In genomic region chr5:36479735-36480134, GRCm38 (mm10) we compare ENCODE assay signal across 29 mouse cellular contexts. TPM values are rescaled to one million over a fixed set of nuclear protein-coding genes. Genes with fewer than 3 reads are reported as not detected.
DNase-seq lines count a peak whose midpoint lies in the region; ATAC-seq and TF ChIP-seq lines count a peak whose summit lies in the region.
"Had no signal": no experiment of that assay in that cellular context is flagged by ENCODE, and none has a peak within 500 bp of the region (broad histone marks: within the 10 kb centered on the region; RNA-seq: fewer than 3 reads in every experiment).

No protein-coding gene starts in this region.

- no peak for DNase-seq in heart, postnatal 0 days (ENCODE audit: low spot score)
- no peak for DNase-seq in heart, embryonic 10.5 days (ENCODE audit: low spot score)
- DNase-seq in liver, embryonic 11.5 days (ENCODE audit: low spot score), result no peak
- DNase-seq in cerebellum, adult 8-10 months, result no peak
- DNase-seq: adrenal gland, postnatal 25 days; cerebellum, adult 2 months; cerebellum, postnatal 25 days; forebrain, postnatal 0 days; gastrocnemius, postnatal 14 days; kidney, adult 8-10 months; kidney, postnatal 4 days; lung, adult 2 months; thymus, adult 2 months; thymus, postnatal 36 days had no signal

- no peak for TF ChIP-seq EP300 in heart, postnatal 0 days (IDR thresholded peaks at IDR 0.05; ENCODE audit: low read depth)

- TF ChIP-seq CTCF in heart, postnatal 0 days (IDR thresholded peaks at IDR 0.05; ENCODE audit: low read depth), result no peak

- peaks cover 8% of the 10 kb centered on the region; the same call in 1 of the 2 replicates for H3K36me3 ChIP-seq in heart, postnatal 0 days (replicated peaks; ENCODE audit: control insufficient read depth, insufficient read depth, low read length)
- peaks cover 24% of the 10 kb centered on the region for H3K36me3 ChIP-seq in heart, embryonic 10.5 days
- H3K36me3 ChIP-seq in liver, embryonic 12.5 days, result peaks cover 33% of the 10 kb centered on the region
- H3K36me3 ChIP-seq in liver, embryonic 11.5 days (ENCODE audit: control insufficient read depth, insufficient read depth, low read length), result peaks cover 10% of the 10 kb centered on the region; the same call in 1 of the 2 replicates
- H3K36me3 ChIP-seq in megakaryocyte, embryonic 14.5 days (replicated peaks; ENCODE audit: low read length), result peaks cover 67% of the 10 kb centered on the region

- H3K9ac ChIP-seq in heart, postnatal 0 days (replicated peaks; ENCODE audit: low read depth, low read length), result no peak overlapping the region
- H3K9ac ChIP-seq in liver, embryonic 12.5 days, result no peak overlapping the region; the same call in 1 of the 2 replicates
- no peak overlapping the region for H3K9ac ChIP-seq in liver, embryonic 11.5 days (ENCODE audit: low read depth, low read length)
- H3K9ac ChIP-seq: embryonic facial prominence, embryonic 15.5 days; forebrain, embryonic 12.5 days; forebrain, postnatal 0 days; limb, embryonic 15.5 days; midbrain, embryonic 12.5 days; neural tube, embryonic 13.5 days had no signal

- no peak overlapping the region for H3K4me2 ChIP-seq in heart, postnatal 0 days (ENCODE audit: low read depth, low read length)
- no peak overlapping the region for H3K4me2 ChIP-seq in liver, embryonic 12.5 days
- no peak overlapping the region for H3K4me2 ChIP-seq in liver, embryonic 11.5 days
- H3K4me2 ChIP-seq: embryonic facial prominence, embryonic 15.5 days; forebrain, embryonic 12.5 days; heart, embryonic 11.5 days; limb, embryonic 15.5 days; midbrain, embryonic 12.5 days; neural tube, embryonic 13.5 days had no signal

- 46% methylated on average over 2 of the region's 2 CpGs for WGBS in heart, postnatal 0 days
- WGBS in heart, embryonic 10.5 days, result 74% methylated on average over 2 of the region's 2 CpGs
- WGBS in liver, embryonic 12.5 days (ENCODE audit: insufficient replicate concordance), result 34% methylated on average over 2 of the region's 2 CpGs
- 46% methylated on average over 2 of the region's 2 CpGs for WGBS in liver, embryonic 11.5 days

- no peaks in the 10 kb centered on the region for H3K27me3 ChIP-seq in heart, postnatal 0 days (ENCODE audit: control insufficient read depth, insufficient read depth, low read length)
- no peaks in the 10 kb centered on the region for H3K27me3 ChIP-seq in heart, embryonic 10.5 days (ENCODE audit: insufficient read depth, poor library complexity, severe bottlenecking)
- H3K27me3 ChIP-seq in liver, embryonic 12.5 days (replicated peaks), result peaks cover 1% of the 10 kb centered on the region; the same call in 1 of the 2 replicates
- no peaks in the 10 kb centered on the region for H3K27me3 ChIP-seq in liver, embryonic 11.5 days (replicated peaks; ENCODE audit: control insufficient read depth, insufficient read depth, low read length)
- no peaks in the 10 kb centered on the region for H3K27me3 ChIP-seq in megakaryocyte, embryonic 14.5 days (replicated peaks)
- H3K27me3 ChIP-seq: forebrain, embryonic 12.5 days; midbrain, embryonic 12.5 days; neural tube, embryonic 13.5 days had no signal

- no peak for ATAC-seq in heart, postnatal 0 days (ENCODE audit: insufficient read depth, low read depth)
- no peak for ATAC-seq in liver, embryonic 12.5 days
- no peak for ATAC-seq in liver, embryonic 11.5 days (replicated peaks; ENCODE audit: low FRiP score)
- ATAC-seq in megakaryocyte, adult 5-6 weeks (ENCODE audit: poor library complexity, severe bottlenecking), result no peak
- ATAC-seq: CD4-positive, CD25-positive, alpha-beta regulatory T cell, adult 4 months; forebrain, postnatal 0 days; intestine, embryonic 16.5 days had no signal

- H3K4me1 ChIP-seq in heart, postnatal 0 days (ENCODE audit: control insufficient read depth, insufficient read depth), result peaks cover 36% of the 10 kb centered on the region
- peaks cover 39% of the 10 kb centered on the region for H3K4me1 ChIP-seq in heart, embryonic 10.5 days
- H3K4me1 ChIP-seq in liver, embryonic 12.5 days, result peaks cover 52% of the 10 kb centered on the region
- H3K4me1 ChIP-seq in liver, embryonic 11.5 days (replicated peaks; ENCODE audit: control insufficient read depth, insufficient read depth, low read length), result peaks cover 28% of the 10 kb centered on the region; the same call in 1 of the 2 replicates
- peaks cover 91% of the 10 kb centered on the region for H3K4me1 ChIP-seq in megakaryocyte, embryonic 14.5 days

- H3K9me3 ChIP-seq in heart, postnatal 0 days (replicated peaks; ENCODE audit: control insufficient read depth, low read length), result no peaks in the 10 kb centered on the region
- H3K9me3 ChIP-seq in heart, embryonic 10.5 days, result no peaks in the 10 kb centered on the region
- no peaks in the 10 kb centered on the region for H3K9me3 ChIP-seq in liver, embryonic 12.5 days (replicated peaks)
- no peaks in the 10 kb centered on the region for H3K9me3 ChIP-seq in liver, embryonic 11.5 days (ENCODE audit: control insufficient read depth, low read length)
- H3K9me3 ChIP-seq in megakaryocyte, embryonic 14.5 days, result no peaks in the 10 kb centered on the region
- H3K9me3 ChIP-seq: embryonic facial prominence, embryonic 10.5 days; embryonic facial prominence, embryonic 15.5 days; forebrain, embryonic 12.5 days; limb, embryonic 10.5 days; limb, embryonic 15.5 days; midbrain, embryonic 12.5 days; neural tube, embryonic 13.5 days had no signal

- no peak overlapping the region for H3K4me3 ChIP-seq in heart, postnatal 0 days (ENCODE audit: low read depth, low read length)
- H3K4me3 ChIP-seq in heart, embryonic 10.5 days, result no peak overlapping the region
- H3K4me3 ChIP-seq in liver, embryonic 12.5 days, result no peak overlapping the region
- no peak overlapping the region for H3K4me3 ChIP-seq in liver, embryonic 11.5 days (ENCODE audit: low read depth, low read length)
- H3K4me3 ChIP-seq in megakaryocyte, embryonic 14.5 days (replicated peaks), result peak overlapping the region; percentile 94
- H3K4me3 ChIP-seq: embryonic facial prominence, embryonic 10.5 days; embryonic facial prominence, embryonic 15.5 days; forebrain, embryonic 12.5 days; limb, embryonic 10.5 days; limb, embryonic 15.5 days; midbrain, embryonic 12.5 days; neural tube, embryonic 13.5 days had no signal

- H3K27ac ChIP-seq in heart, postnatal 0 days (ENCODE audit: low read depth), result peak overlapping the region; percentile 44; the same call in 1 of the 2 replicates
- no peak overlapping the region for H3K27ac ChIP-seq in heart, embryonic 10.5 days
- peak overlapping the region; percentile 12; the same call in 1 of the 2 replicates for H3K27ac ChIP-seq in liver, embryonic 12.5 days
- no peak overlapping the region for H3K27ac ChIP-seq in liver, embryonic 11.5 days (ENCODE audit: low read depth, low read length)
- H3K27ac ChIP-seq: embryonic facial prominence, embryonic 10.5 days; embryonic facial prominence, embryonic 15.5 days; forebrain, embryonic 12.5 days; kidney, postnatal 0 days; limb, embryonic 10.5 days; limb, embryonic 15.5 days; neural tube, embryonic 13.5 days had no signal

RNA-seq across cellular contexts. Expression of gene Tada2b, which starts 4.3 kb away (rescaled TPM):
- total RNA-seq in heart, postnatal 0 days (2014; rRNA removed; ENCODE audit: low replicate concordance), result 10.3 and 13.3 TPM in 2 replicates
- polyA plus RNA-seq in heart, postnatal 0 days (2015; fragmentation: Nextera tagmentation; extraction: Ambion mirVana), result 1.2 and 1.7 TPM in 2 replicates
- polyA plus RNA-seq in heart, embryonic 10.5 days (2016; fragmentation: Nextera tagmentation; extraction: Ambion mirVana), result 1.2 and 1.9 TPM in 2 replicates
- polyA plus RNA-seq in liver, embryonic 12.5 days (2016; fragmentation: Nextera tagmentation; extraction: Ambion mirVana), result 1.5 and 1.6 TPM in 2 replicates
- 2.8 and 3.1 TPM in 2 replicates for polyA plus RNA-seq in liver, embryonic 11.5 days (2014; fragmentation: Nextera tagmentation; extraction: Ambion mirVana)
- polyA plus RNA-seq in megakaryocyte, embryonic 14.5 days (2012; ENCODE audit: insufficient read depth, low replicate concordance), result 37.5 and 60.1 TPM in 2 replicates
- 12.0 and 14.0 TPM in 2 replicates for total RNA-seq in megakaryocyte, adult 5-6 weeks (2015)
- 16.5 and 23.3 TPM in 2 replicates for total RNA-seq in megakaryocyte, adult 5-6 weeks (2017)

RNA-seq across cellular contexts. Expression of gene Ccdc96, which starts 4.7 kb away (rescaled TPM):
- total RNA-seq in heart, postnatal 0 days (2014; rRNA removed; ENCODE audit: low replicate concordance), result not detected in 2 replicates
- 0.19 and 0.25 TPM in 2 replicates for polyA plus RNA-seq in heart, postnatal 0 days (2015; fragmentation: Nextera tagmentation; extraction: Ambion mirVana)
- 0.33 and 0.62 TPM in 2 replicates for polyA plus RNA-seq in heart, embryonic 10.5 days (2016; fragmentation: Nextera tagmentation; extraction: Ambion mirVana)
- 0.25 and 0.31 TPM in 2 replicates for polyA plus RNA-seq in liver, embryonic 12.5 days (2016; fragmentation: Nextera tagmentation; extraction: Ambion mirVana)
- 0.26 and 0.34 TPM in 2 replicates for polyA plus RNA-seq in liver, embryonic 11.5 days (2014; fragmentation: Nextera tagmentation; extraction: Ambion mirVana)
- 0.57 TPM in 1 of 2 replicates, not detected in the other for polyA plus RNA-seq in megakaryocyte, embryonic 14.5 days (2012; ENCODE audit: insufficient read depth, low replicate concordance)
- 0.57 TPM in 1 of 2 replicates, not detected in the other for total RNA-seq in megakaryocyte, adult 5-6 weeks (2015)
- 0.08 and 0.18 TPM in 2 replicates for total RNA-seq in megakaryocyte, adult 5-6 weeks (2017)
- total RNA-seq: granulocyte monocyte progenitor cell, adult 5-6 weeks had no signal
- polyA plus RNA-seq: CD4-positive, CD25-positive, alpha-beta regulatory T cell, adult 4 months had no signal

RNA-seq across cellular contexts. Expression of gene Grpel1, which starts 14.9 kb away (rescaled TPM):
- 30.1 and 37.1 TPM in 2 replicates for total RNA-seq in heart, postnatal 0 days (2014; rRNA removed; ENCODE audit: low replicate concordance)
- 82.8 and 84.0 TPM in 2 replicates for polyA plus RNA-seq in heart, postnatal 0 days (2015; fragmentation: Nextera tagmentation; extraction: Ambion mirVana)
- 69.8 and 74.4 TPM in 2 replicates for polyA plus RNA-seq in heart, embryonic 10.5 days (2016; fragmentation: Nextera tagmentation; extraction: Ambion mirVana)
- 52.4 and 52.9 TPM in 2 replicates for polyA plus RNA-seq in liver, embryonic 12.5 days (2016; fragmentation: Nextera tagmentation; extraction: Ambion mirVana)
- 74.6 and 79.9 TPM in 2 replicates for polyA plus RNA-seq in liver, embryonic 11.5 days (2014; fragmentation: Nextera tagmentation; extraction: Ambion mirVana)
- polyA plus RNA-seq in megakaryocyte, embryonic 14.5 days (2012; ENCODE audit: insufficient read depth, low replicate concordance), result 4.2 and 17.4 TPM in 2 replicates
- total RNA-seq in megakaryocyte, adult 5-6 weeks (2015), result 24.3 and 24.7 TPM in 2 replicates
- 21.9 and 24.3 TPM in 2 replicates for total RNA-seq in megakaryocyte, adult 5-6 weeks (2017)

Comparison
In these comparisons a context has a peak if more than half of its experiments do, and no peak if none do; other contexts are left out.
1. H3K27ac ChIP-seq: peak in heart, postnatal 0 days (single experiment) and liver, embryonic 12.5 days (single experiment); none in heart, embryonic 10.5 days (single experiment) and liver, embryonic 11.5 days (single experiment).